Mouse (Mus musculus) stomach, embryonic 16.5 days (tissue): ENCODE measurements around the gene Dcun1d3. TPM values are rescaled to one million over a fixed set of nuclear protein-coding genes. Genes with fewer than 3 reads are reported as not detected.

Experiments used
- ATAC-seq: fragments of 200-750 bp; cut with Nextera tagmentation; 2 replicates; pipeline ENCODE4 v1.8.0; 2017; ENCODE audit warnings: moderate number of reproducible peaks, moderate TSS enrichment; ENCODE audit not compliant: insufficient read depth, low FRiP score
- H3K27ac ChIP-seq: fragments of 300-500 bp; sonication (generic); 2 replicates; pipeline ENCODE4 v1.5.1; 2014; ENCODE audit warnings: low read length
- H3K27me3 ChIP-seq: fragments of 300-500 bp; sonication (generic); 2 replicates; pipeline ENCODE4 v1.6.1; 2014; ENCODE audit warnings: low read length, control low read depth, mixed read lengths; ENCODE audit not compliant: control insufficient read depth, insufficient read depth
- H3K36me3 ChIP-seq: fragments of 300-500 bp; sonication (generic); 2 replicates; pipeline ENCODE4 v1.6.1; 2014; ENCODE audit warnings: low read length; ENCODE audit not compliant: control insufficient read depth, insufficient read depth
- H3K4me1 ChIP-seq: fragments of 300-500 bp; sonication (generic); 2 replicates; pipeline ENCODE4 v1.6.1; 2014; ENCODE audit warnings: low read length, control low read depth, mixed read lengths; ENCODE audit not compliant: control insufficient read depth, insufficient read depth
- H3K4me2 ChIP-seq: fragments of 300-500 bp; sonication (generic); 2 replicates; pipeline ENCODE4 v1.6.1; 2014; ENCODE audit warnings: low read depth, low read length, mixed read lengths
- H3K4me3 ChIP-seq: fragments of 300-500 bp; sonication (generic); replicated peaks from 2 replicates; pipeline ENCODE4 v1.5.1; 2014; ENCODE audit warnings: mild to moderate bottlenecking, low read length
- H3K9ac ChIP-seq: fragments of 300-500 bp; sonication (generic); 2 replicates; pipeline ENCODE4 v1.6.1; 2014; ENCODE audit warnings: low read length
- H3K9me3 ChIP-seq: fragments of 300-500 bp; sonication (generic); replicated peaks from 2 replicates; pipeline ENCODE4 v1.6.1; 2016; ENCODE audit warnings: low read length, control low read depth; ENCODE audit not compliant: control insufficient read depth
- WGBS: fragments of 180-500 bp; shearing (Covaris S2); extraction: QIAGEN DNeasy Blood & Tissue Kit; methylation state at CpG from one replicate; pipeline ENCODE4 v1.1.7; 2014; 5-methylcytosine and 5-hydroxymethylcytosine counted together
- polyA plus RNA-seq: library from polyadenylated mRNA; unstranded; fragments of >200 nt; fragmentation: Nextera tagmentation; extraction: Ambion mirVana; gene quantifications from 2 replicates; pipeline ENCODE4 v1.2.1, GENCODE M21; 2015

Gene Dcun1d3
- 11.1 and 11.3 TPM in 2 replicates for polyA plus RNA-seq

GRCm38 (mm10) chr7:119895639-119896512 lies at the start of gene Dcun1d3, which contains the start of gene Lyrm1:
Dcun1d3 (minus strand) TSS chr7:119896298.
Lyrm1 (plus strand) TSS chr7:119895861.
- Histone ChIP-seq H3K27ac (peak within 1 kb of the TSS; percentile 94), H3K4me1 (peaks cover 8% of the 10 kb centered on the region), H3K9me3 (no peaks in the 10 kb centered on the region), H3K4me2 (peak within 1 kb of the TSS; percentile 84), H3K36me3 (no peaks in the 10 kb centered on the region), H3K9ac (peak within 1 kb of the TSS; percentile 93), H3K27me3 (no peaks in the 10 kb centered on the region), H3K4me3 (peak within 1 kb of the TSS; percentile 86)
- peak; percentile 98 for ATAC-seq
- WGBS: under 1% methylated on average over 63 of the region's 63 CpGs

- ATAC-seq: no peak
- Histone ChIP-seq H3K27me3 (no peaks in the 10 kb centered on the region), H3K4me1 (no peaks in the 10 kb centered on the region), H3K4me3 (no peak overlapping the region), H3K9me3 (no peaks in the 10 kb centered on the region), H3K4me2 (no peak overlapping the region), H3K36me3 (no peaks in the 10 kb centered on the region), H3K27ac (no peak overlapping the region), H3K9ac (no peak overlapping the region)
- WGBS: 51% methylated on average over 2 of the region's 2 CpGs
Observed at GRCm38 (mm10) chr7:119941569-119941968, 45.5 kb upstream of the Dcun1d3 start.

- Histone ChIP-seq H3K36me3 (no peaks in the 10 kb centered on the region), H3K4me1 (no peaks in the 10 kb centered on the region), H3K9ac (no peak overlapping the region), H3K27ac (no peak overlapping the region), H3K9me3 (no peaks in the 10 kb centered on the region), H3K4me2 (no peak overlapping the region), H3K27me3 (no peaks in the 10 kb centered on the region), H3K4me3 (no peak overlapping the region)
- WGBS: 61% methylated on average over 5 of the region's 5 CpGs
- ATAC-seq: no peak
Observed at GRCm38 (mm10) chr7:119937036-119937435, 40.9 kb upstream of the Dcun1d3 start.

- no peak for ATAC-seq
- Histone ChIP-seq H3K36me3 (no peaks in the 10 kb centered on the region), H3K27me3 (no peaks in the 10 kb centered on the region), H3K4me3 (no peak overlapping the region), H3K9me3 (no peaks in the 10 kb centered on the region), H3K9ac (no peak overlapping the region), H3K27ac (no peak overlapping the region), H3K4me1 (no peaks in the 10 kb centered on the region), H3K4me2 (no peak overlapping the region)
Observed at GRCm38 (mm10) chr7:119936321-119936720, 40.2 kb upstream of the Dcun1d3 start.

GRCm38 (mm10) chr7:119928783-119929440 lies 32.8 kb upstream of the Dcun1d3 start:
- no peak for ATAC-seq
- Histone ChIP-seq H3K36me3 (no peaks in the 10 kb centered on the region), H3K9ac (no peak overlapping the region), H3K9me3 (no peaks in the 10 kb centered on the region), H3K4me1 (no peaks in the 10 kb centered on the region), H3K4me3 (no peak overlapping the region), H3K4me2 (no peak overlapping the region), H3K27me3 (no peaks in the 10 kb centered on the region), H3K27ac (no peak overlapping the region)
- 58% methylated on average over 2 of the region's 2 CpGs for WGBS

DNA sequence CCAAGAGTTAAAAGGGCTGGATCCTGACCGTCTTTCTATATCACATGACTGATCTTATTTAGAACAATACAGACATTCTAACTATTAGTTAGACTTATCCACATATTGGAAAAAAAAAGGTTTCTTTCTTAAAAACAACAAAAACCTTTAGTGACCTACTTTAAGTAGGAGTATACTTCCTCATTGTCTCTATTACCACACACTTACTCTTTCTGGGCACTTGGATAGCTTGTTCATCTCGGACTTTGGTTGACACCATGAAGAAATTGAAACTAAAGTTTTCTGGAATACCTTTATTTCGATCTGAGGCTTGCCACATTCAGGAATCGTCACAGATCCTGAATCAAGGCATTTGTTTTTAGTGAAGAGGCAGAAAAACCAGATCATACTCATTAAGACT lies 25.0 kb upstream of the Dcun1d3 start:
- H3K4me1 ChIP-seq: no peaks in the 10 kb centered on the region
- H3K9ac ChIP-seq: no peak overlapping the region
- no peak overlapping the region for H3K4me2 ChIP-seq
- H3K4me3 ChIP-seq: no peak overlapping the region
- H3K9me3 ChIP-seq: no peaks in the 10 kb centered on the region
- 73% methylated on average over 4 of the region's 4 CpGs for WGBS
- H3K27me3 ChIP-seq: no peaks in the 10 kb centered on the region
- no peak overlapping the region for H3K27ac ChIP-seq
- ATAC-seq: no peak
- no peaks in the 10 kb centered on the region for H3K36me3 ChIP-seq

DNA sequence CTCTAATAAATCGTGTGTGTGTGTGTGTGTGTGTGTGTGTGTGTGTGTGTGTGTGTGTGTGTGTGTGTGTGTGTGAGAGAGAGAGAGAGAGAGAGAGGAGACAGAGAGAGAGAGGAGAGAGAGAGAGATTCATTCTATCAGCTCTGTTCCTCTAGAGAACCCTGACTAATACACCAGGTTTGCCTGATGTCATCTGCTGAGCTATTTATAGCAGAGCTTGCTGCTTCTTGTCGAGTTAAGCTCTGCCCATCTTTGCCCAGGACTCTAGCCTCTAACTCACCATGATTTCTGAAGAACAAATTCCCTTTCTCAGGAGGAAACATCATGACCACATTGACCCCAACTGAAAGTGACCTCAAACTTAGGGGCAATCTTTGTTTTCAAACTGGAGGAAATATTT lies 24.4 kb upstream of the Dcun1d3 start:
- no peaks in the 10 kb centered on the region for H3K27me3 ChIP-seq
- 43% methylated on average over 2 of the region's 2 CpGs for WGBS
- no peak overlapping the region for H3K9ac ChIP-seq
- H3K4me2 ChIP-seq: no peak overlapping the region
- H3K4me3 ChIP-seq: no peak overlapping the region
- no peaks in the 10 kb centered on the region for H3K36me3 ChIP-seq
- ATAC-seq: no peak
- H3K9me3 ChIP-seq: no peaks in the 10 kb centered on the region
- no peak overlapping the region for H3K27ac ChIP-seq
- H3K4me1 ChIP-seq: no peaks in the 10 kb centered on the region

DNA sequence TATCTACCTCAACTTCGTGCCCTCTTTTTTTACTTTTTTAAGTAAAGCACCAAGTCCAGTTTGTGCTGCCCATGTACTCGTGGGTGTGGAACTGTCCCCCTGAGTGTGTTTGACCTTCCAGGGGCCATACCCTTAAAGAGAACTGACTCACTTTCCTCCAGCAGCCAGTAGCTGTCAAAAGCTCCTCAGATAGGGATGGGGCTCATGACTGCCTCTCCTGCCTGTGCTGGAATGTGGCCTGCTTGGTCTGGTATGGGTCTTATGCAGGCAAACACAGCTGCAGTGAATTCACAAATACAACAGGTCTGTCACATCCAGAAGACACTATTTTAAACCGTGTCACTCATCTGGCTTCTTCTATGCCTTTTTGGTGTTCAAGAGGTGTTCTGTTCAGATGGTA lies 15.6 kb upstream of the Dcun1d3 start:
- no peak overlapping the region for H3K27ac ChIP-seq
- H3K4me3 ChIP-seq: no peak overlapping the region
- no peaks in the 10 kb centered on the region for H3K4me1 ChIP-seq
- H3K9ac ChIP-seq: no peak overlapping the region
- no peaks in the 10 kb centered on the region for H3K27me3 ChIP-seq
- ATAC-seq: no peak
- H3K9me3 ChIP-seq: no peaks in the 10 kb centered on the region
- no peaks in the 10 kb centered on the region for H3K36me3 ChIP-seq
- no peak overlapping the region for H3K4me2 ChIP-seq
- WGBS: 63% methylated on average over 3 of the region's 3 CpGs

GRCm38 (mm10) chr7:119906523-119907215 lies 10.6 kb upstream of the Dcun1d3 start:
- H3K4me1 ChIP-seq: no peaks in the 10 kb centered on the region
- no peaks in the 10 kb centered on the region for H3K27me3 ChIP-seq
- H3K27ac ChIP-seq: no peak overlapping the region
- ATAC-seq: no peak
- no peak overlapping the region for H3K4me2 ChIP-seq
- H3K36me3 ChIP-seq: no peaks in the 10 kb centered on the region
- WGBS: 94% methylated on average over 3 of the region's 3 CpGs
- no peaks in the 10 kb centered on the region for H3K9me3 ChIP-seq
- H3K4me3 ChIP-seq: no peak overlapping the region
- no peak overlapping the region for H3K9ac ChIP-seq
